Mouse (Mus musculus) T-helper 17 cell (primary cell): Measurements from ENCODE around the gene Zfp839.

ENCODE experiments used
- in situ Hi-C, 2 experiments: fragments of 300-600 bp; cut with MboI, MseI; formaldehyde crosslinking; loops; 1 replicate in 1 of 2; 2 replicates in 1 of 2; pipeline ENCODE4 v1.15.1; 2025; ENCODE audit warnings: high pct_unique_total_duplicates in 2 of 2

Zfp839 gene

GRCm38 (mm10) chr12:110870107-110870506 is 20.1 kb downstream of the Zfp839 start:
- in situ Hi-C loops = no loop called here

GRCm38 (mm10) chr12:110871247-110871646 is 21.2 kb downstream of the Zfp839 start:
- in situ Hi-C loops = no loop called here

GRCm38 (mm10) chr12:110875351-110875750 is 25.3 kb downstream of the Zfp839 start:
- in situ Hi-C loops = loop anchor here in 1 of 2 experiments (25.0 kb wide), 1 partner anchor 1787 kb away; the partner anchor contains the start of gene Akt1

GRCm38 (mm10) chr12:110882291-110882690 is 32.2 kb downstream of the Zfp839 start:
- in situ Hi-C loops = loop anchor here in 1 of 2 experiments (25.0 kb wide), 1 partner anchor 1780 kb away; the partner anchor contains the start of gene Akt1

GRCm38 (mm10) chr12:110885251-110885650 is 35.2 kb downstream of the Zfp839 start:
- in situ Hi-C loops = loop anchor here in 1 of 2 experiments (25.0 kb wide), 1 partner anchor 1777 kb away; the partner anchor contains the start of gene Akt1

- in situ Hi-C loops = loop anchor here in 1 of 2 experiments (25.0 kb wide), 1 partner anchor 1774 kb away; the partner anchor contains the start of gene Akt1
Measured at GRCm38 (mm10) chr12:110888106-110888505, 38.1 kb downstream of the Zfp839 start.

- in situ Hi-C loops = loop anchor here in 1 of 2 experiments (25.0 kb wide), 1 partner anchor 1774 kb away; the partner anchor contains the start of gene Akt1
Measured at GRCm38 (mm10) chr12:110888606-110889005, 38.6 kb downstream of the Zfp839 start.

- in situ Hi-C loops = loop anchor here in 1 of 2 experiments (25.0 kb wide), 1 partner anchor 1773 kb away; the partner anchor contains the start of gene Akt1
Measured at GRCm38 (mm10) chr12:110889036-110890020, 39.3 kb downstream of the Zfp839 start, which contains the start of the genes Cinp and Tecpr2. TSS of gene Cinp (minus strand) at chr12:110889145. TSS of gene Tecpr2 (plus strand) at chr12:110889264.

- in situ Hi-C loops = loop anchor here in 1 of 2 experiments (25.0 kb wide), 1 partner anchor 1770 kb away; the partner anchor contains the start of gene Akt1
Measured at GRCm38 (mm10) chr12:110891887-110892286, 41.8 kb downstream of the Zfp839 start.

- in situ Hi-C loops = no loop called here
Measured at GRCm38 (mm10) chr12:110902106-110902505, 52.1 kb downstream of the Zfp839 start.

GRCm38 (mm10) chr12:110903536-110903935 is 53.5 kb downstream of the Zfp839 start:
- in situ Hi-C loops = no loop called here

- in situ Hi-C loops = no loop called here
Measured at GRCm38 (mm10) chr12:110907845-110908244, 57.8 kb downstream of the Zfp839 start.

GRCm38 (mm10) chr12:110909962-110910361 is 59.9 kb downstream of the Zfp839 start:
- in situ Hi-C loops = loop anchor here in 1 of 2 experiments (10.0 kb wide), 1 partner anchor 1415 kb away; no protein-coding TSS in a partner anchor

GRCm38 (mm10) chr12:110915761-110916160 is 65.7 kb downstream of the Zfp839 start:
- in situ Hi-C loops = loop anchor here in 1 of 2 experiments (10.0 kb wide), 1 partner anchor 1409 kb away; no protein-coding TSS in a partner anchor
